Mouse (Mus musculus): ENCODE data around the gene Znrf3. TPM values are rescaled to one million over a fixed set of nuclear protein-coding genes. Genes with fewer than 3 reads are reported as not detected.

The Znrf3 gene
- total RNA-seq, 4 experiments from 2014 or later: 5.4 to 6.7 (median 6.3) TPM

DNA sequence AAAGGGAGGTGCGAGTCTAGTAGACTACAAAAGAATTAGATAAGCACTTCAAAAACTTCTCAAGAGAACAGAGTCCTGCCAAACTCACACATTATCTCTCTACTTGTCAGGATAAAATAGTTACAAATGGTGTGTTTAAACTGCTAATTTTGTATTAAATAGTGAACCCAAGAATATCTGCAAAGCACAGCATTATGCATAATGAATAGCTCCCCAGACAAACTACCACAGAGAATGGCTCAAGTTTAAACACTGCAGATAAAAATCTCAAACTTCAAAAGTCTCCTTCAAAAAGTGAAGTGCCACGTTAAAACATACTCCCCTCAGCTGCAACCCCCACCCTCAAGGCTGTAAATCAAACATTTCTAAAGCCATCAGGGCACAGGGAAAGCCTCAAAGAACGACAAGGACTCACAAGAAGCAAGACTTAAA is 2.0 kb downstream of the Znrf3 start:
- DNase-seq (ENCODE audit: low spot score in 2 of 2): no peak

DNA sequence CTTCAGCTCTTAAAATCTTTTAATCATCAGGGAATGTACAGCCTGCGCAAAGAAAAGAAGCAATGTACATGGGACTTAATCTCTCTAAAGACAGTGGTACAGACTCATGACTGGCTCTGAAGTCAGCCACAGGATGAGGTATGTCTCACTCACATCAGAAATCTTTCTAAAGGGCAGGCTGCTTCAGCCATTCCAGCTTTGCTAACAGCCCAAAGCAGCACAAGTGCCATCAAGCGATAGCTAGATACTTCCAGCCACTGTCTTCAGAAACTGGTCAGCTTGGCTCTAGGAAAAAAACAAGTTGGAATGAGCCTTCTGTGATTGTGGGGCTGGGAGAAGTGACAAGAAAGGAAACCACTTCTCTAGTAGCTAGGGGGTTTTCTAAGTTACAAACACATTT is 7.0 kb downstream of the Znrf3 start:
- no peak for DNase-seq (ENCODE audit: low spot score in 2 of 2)

- DNase-seq (ENCODE audit: low spot score in 2 of 2): no peak
Observed at GRCm38 (mm10) chr11:5436988-5437387, 7.7 kb downstream of the Znrf3 start.

DNA sequence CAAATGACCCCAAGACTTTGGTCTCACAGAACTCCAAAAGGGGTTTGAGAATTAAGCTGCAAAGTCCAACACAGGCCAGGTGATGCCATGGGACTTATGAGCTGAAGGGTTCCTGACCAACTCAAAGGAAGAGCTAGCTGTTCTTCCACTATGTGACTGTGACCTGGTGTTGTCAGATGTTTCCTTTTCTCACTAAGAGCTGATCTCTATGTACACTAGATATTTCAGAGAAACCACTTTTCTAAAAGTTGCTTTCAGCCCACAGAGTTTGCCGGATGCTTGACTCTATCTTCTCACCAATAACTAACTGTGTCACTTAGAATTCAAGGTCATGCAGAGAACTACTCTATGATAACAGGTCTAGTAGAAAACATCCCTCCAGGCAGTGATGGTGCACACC is 9.2 kb downstream of the Znrf3 start:
- no peak for DNase-seq (ENCODE audit: low spot score in 2 of 2)

DNA sequence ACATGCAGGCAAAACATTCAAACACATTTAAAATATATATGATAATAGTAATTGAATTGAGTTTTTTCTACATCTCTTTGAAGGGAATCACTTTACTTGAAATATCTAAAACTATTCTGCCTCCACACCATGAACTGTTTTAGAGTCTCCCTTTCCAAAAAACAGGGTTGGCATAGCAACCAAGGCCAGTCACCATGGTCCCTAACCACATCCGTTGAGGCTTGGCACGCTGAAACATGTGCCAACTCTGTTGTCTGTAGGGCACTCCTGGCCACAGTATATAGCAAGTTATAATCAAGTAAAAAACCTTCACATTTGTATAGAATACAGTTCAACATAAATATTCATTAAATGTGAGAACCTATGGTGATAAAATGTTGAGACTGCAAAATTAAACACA is 12.3 kb downstream of the Znrf3 start:
- no peak for DNase-seq (ENCODE audit: low spot score in 2 of 2)

GRCm38 (mm10) chr11:5430863-5431262 is 13.8 kb downstream of the Znrf3 start:
- DNase-seq (ENCODE audit: low spot score in 2 of 2): no peak

DNA sequence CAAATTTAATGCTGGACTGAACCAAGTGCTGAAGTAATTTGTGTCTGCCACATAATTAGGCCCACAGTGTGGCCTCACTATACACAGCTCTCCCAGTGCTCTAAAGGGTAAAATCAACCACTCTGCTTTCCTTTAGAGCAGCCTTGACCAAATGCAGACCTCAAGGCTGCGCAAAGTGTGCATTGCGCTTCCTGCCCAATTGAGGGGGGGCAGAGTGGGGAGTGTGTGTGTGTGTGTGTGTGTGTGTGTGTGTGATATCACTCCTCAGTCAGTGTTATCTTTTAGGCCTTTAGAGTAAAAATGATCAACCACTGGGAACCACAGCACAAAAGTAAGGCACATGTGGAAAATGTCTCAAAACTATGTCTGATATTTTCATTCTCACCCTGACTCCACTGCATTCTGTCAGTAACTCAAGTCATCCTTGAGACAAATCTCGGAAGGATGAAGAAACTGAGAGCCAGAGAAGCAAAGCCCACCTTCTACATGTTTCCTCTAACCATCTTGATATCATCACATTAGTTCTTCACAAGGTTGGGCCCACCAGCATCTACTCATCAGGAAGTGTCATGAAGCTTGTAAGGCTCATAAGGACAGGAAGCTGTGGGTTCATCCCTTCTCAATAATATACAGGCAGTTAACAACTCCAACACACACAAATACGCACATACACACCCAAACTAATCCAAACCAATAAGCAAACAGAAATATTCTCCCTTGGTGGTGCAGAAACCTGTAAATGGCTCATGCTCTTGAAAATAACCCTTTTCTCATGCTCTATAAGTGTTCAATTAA is 15.1 kb downstream of the Znrf3 start:
- DNase-seq (ENCODE audit: low spot score in 2 of 2): no peak

- no peak for DNase-seq (ENCODE audit: low spot score in 2 of 2)
Observed at GRCm38 (mm10) chr11:5427251-5427650, 17.4 kb downstream of the Znrf3 start.

- no peak for DNase-seq (ENCODE audit: low spot score in 2 of 2)
Observed at GRCm38 (mm10) chr11:5426317-5426716, 18.3 kb downstream of the Znrf3 start.

DNA sequence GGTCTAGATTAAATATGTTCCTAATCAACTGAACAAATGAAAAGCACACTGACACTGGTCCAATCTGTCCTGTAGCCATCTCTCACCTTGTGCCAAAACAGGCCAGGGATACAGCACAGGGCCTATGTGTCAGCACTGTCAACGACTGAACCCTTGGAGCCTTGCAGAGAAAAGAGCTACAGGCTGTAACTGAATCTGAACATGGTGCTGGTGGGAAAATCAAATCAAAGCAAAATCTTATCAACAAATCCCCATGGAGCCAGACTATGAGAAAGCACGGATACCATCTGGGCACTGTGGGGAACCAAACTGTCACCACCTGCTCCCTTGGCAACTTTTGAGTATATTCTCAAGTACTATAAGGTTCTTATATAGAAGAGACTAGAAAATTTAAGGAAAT is 19.5 kb downstream of the Znrf3 start:
- DNase-seq (ENCODE audit: low spot score in 2 of 2): no peak

- DNase-seq (ENCODE audit: low spot score in 2 of 2): no peak
Observed at GRCm38 (mm10) chr11:5424185-5424584, 20.5 kb downstream of the Znrf3 start.

DNA sequence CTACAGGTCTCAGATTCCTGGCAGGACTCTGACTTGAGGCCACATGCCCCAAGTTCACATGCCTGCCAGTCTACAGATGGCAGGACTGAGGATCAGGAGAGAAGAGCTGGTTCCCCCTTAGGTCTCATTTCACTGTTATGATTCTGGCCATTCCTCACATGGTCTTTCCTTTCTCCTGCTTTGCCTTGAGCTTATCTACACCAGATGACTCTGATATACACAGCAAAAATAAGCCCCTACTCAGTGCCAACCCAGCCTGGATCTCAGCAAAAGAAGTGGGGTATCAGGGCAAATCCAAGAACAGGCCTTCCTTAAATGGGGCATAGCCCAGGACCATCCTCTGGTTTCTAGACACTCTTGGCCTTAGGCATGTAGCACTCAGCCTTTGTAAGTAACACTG is 21.6 kb downstream of the Znrf3 start:
- no peak for DNase-seq (ENCODE audit: low spot score in 2 of 2)

GRCm38 (mm10) chr11:5422252-5422636 is 22.4 kb downstream of the Znrf3 start:
- DNase-seq (ENCODE audit: low spot score in 2 of 2): no peak

- DNase-seq (ENCODE audit: low spot score in 2 of 2): peak in 1 of 2 experiments; percentile 25
Observed at GRCm38 (mm10) chr11:5421506-5422251, 23.0 kb downstream of the Znrf3 start.

DNA sequence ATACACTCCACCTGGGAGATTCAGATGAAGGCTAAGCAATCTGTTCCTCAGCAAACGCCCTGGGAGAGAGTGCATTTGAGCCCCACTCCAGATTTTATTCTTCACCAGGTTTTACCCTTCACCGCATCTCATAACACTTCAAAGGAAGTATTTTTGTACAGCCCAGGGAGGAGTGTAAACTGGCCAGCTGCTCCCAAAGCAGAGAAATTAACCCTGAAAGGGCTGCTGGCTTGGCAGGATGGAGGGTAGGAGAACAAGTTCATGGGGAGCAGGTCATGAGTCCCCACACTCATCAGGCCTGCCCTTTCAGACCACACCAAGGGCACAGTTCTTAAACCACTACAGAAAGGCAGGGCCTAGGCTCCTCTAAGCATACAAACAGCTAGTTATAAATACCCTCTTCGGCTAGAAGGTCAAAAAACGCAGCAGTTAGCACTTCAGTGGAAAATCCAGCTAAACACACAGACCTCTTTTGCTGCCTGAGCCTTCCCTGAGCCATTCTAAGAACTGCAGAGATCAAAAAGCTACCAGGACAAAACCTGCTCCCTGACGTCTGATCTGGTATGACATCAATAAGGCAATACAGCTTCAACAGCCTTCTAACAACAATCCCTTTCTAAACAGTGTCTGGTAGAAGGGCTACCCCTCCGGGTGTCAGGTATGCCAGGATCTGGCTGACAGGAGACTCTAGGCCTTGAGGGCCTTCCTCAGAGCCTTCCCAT is 28.9 kb downstream of the Znrf3 start:
- DNase-seq (ENCODE audit: low spot score in 2 of 2): no peak

DNA sequence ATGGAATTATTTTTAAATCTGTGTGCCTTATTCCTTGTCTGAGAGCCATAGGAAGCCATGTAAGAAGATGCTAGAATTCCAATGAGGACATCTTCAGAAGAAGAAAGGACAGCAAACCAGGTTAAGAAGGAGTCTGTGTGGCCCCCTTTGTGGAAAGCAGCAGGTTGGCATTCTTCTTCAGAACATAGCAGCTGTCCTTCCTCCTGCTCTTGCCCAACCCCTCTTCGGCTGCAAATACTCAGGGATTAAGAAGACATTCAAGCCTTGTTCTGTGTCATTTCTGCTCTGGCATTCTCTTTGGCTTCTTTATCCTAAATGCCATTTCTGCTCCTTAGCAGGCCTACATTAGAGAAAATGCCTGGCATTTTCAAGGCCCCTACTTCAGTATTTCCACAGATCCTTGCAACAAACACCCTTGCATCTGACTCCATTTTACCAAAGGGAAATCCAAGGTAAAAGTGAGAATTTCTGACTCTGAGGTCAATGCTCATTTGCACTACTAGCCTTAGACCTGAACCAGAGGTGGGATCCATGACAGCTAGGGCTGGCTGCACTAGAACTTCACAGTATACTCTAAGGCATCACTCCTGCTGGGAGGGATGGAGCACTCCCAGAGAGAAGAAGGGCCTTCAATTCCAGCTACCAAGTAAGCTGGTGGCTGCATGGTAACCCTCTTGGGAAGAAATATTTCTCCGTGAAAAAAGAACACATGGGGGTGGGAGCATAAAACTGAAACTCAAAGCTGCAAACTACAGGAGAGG is 29.6 kb downstream of the Znrf3 start:
- no peak for DNase-seq (ENCODE audit: low spot score in 2 of 2)

- DNase-seq (ENCODE audit: low spot score in 2 of 2): no peak
Observed at GRCm38 (mm10) chr11:5412644-5413190, 31.9 kb downstream of the Znrf3 start.

GRCm38 (mm10) chr11:5411577-5411976 is 33.1 kb downstream of the Znrf3 start:
- DNase-seq (ENCODE audit: low spot score in 2 of 2): no peak

GRCm38 (mm10) chr11:5404180-5404579 is 40.5 kb downstream of the Znrf3 start:
- peak in 1 of 2 experiments; percentile 19 for DNase-seq (ENCODE audit: low spot score in 2 of 2)

- DNase-seq (ENCODE audit: low spot score in 2 of 2): no peak
Observed at GRCm38 (mm10) chr11:5402127-5402733, 42.4 kb downstream of the Znrf3 start.
